Mouse (Mus musculus) embryo, embryonic 11 days (tissue): ENCODE results near the gene Dmac2.
A peak's percentile ranks its signal among the peaks of the same experiment; 100 is the strongest.
"Not testable (repeated sequence)": the region's sequence is repeated elsewhere in the genome, so short reads cannot be mapped to it uniquely, and the experiment has no call there.

Experiments used
- DNase-seq: peaks from one replicate; pipeline ENCODE4 v3.0.0-alpha.2; 2015

Gene Dmac2

GRCm38 (mm10) chr7:25618865-25619721 is at the start of gene Dmac2:
TSS of gene Dmac2 (plus strand) at chr7:25619414.
- peak; percentile 95 for DNase-seq

- not testable (repeated sequence) for DNase-seq
Observed at GRCm38 (mm10) chr7:25573806-25574205, 45.4 kb upstream of the Dmac2 start.

- no peak for DNase-seq
Observed at GRCm38 (mm10) chr7:25575105-25575504, 44.1 kb upstream of the Dmac2 start.

- DNase-seq = peak; percentile 12
Observed at GRCm38 (mm10) chr7:25575870-25576269, 43.3 kb upstream of the Dmac2 start.

GRCm38 (mm10) chr7:25576308-25576707 is 42.9 kb upstream of the Dmac2 start:
- DNase-seq = not testable (repeated sequence)

GRCm38 (mm10) chr7:25576793-25577437 is 42.3 kb upstream of the Dmac2 start:
- not testable (repeated sequence) for DNase-seq

GRCm38 (mm10) chr7:25579441-25579840 is 39.8 kb upstream of the Dmac2 start:
- DNase-seq = no peak

GRCm38 (mm10) chr7:25582301-25582810 is 36.9 kb upstream of the Dmac2 start:
- no peak for DNase-seq

- no peak for DNase-seq
Observed at GRCm38 (mm10) chr7:25584651-25585050, 34.6 kb upstream of the Dmac2 start.

GRCm38 (mm10) chr7:25585351-25586204 is 33.6 kb upstream of the Dmac2 start:
- DNase-seq = no peak

- no peak for DNase-seq
Observed at GRCm38 (mm10) chr7:25591226-25591625, 28.0 kb upstream of the Dmac2 start.

- DNase-seq = no peak
Observed at GRCm38 (mm10) chr7:25593859-25594258, 25.4 kb upstream of the Dmac2 start.

- DNase-seq = peak; percentile 81
Observed at GRCm38 (mm10) chr7:25599663-25600062, 19.6 kb upstream of the Dmac2 start.

GRCm38 (mm10) chr7:25600666-25601065 is 18.5 kb upstream of the Dmac2 start:
- DNase-seq = no peak

- no peak for DNase-seq
Observed at GRCm38 (mm10) chr7:25601346-25601745, 17.9 kb upstream of the Dmac2 start.

GRCm38 (mm10) chr7:25606625-25607063 is 12.6 kb upstream of the Dmac2 start:
- DNase-seq = no peak

- no peak for DNase-seq
Observed at GRCm38 (mm10) chr7:25607196-25607595, 12.0 kb upstream of the Dmac2 start.

- no peak for DNase-seq
Observed at GRCm38 (mm10) chr7:25610056-25610455, 9.2 kb upstream of the Dmac2 start.

- no peak for DNase-seq
Observed at GRCm38 (mm10) chr7:25611501-25611900, 7.7 kb upstream of the Dmac2 start.

GRCm38 (mm10) chr7:25614086-25614485 is 5.1 kb upstream of the Dmac2 start:
- no peak for DNase-seq

- DNase-seq = no peak
Observed at GRCm38 (mm10) chr7:25614831-25615705, 4.1 kb upstream of the Dmac2 start.

GRCm38 (mm10) chr7:25615706-25616011 is 3.6 kb upstream of the Dmac2 start, which contains the start of gene Erich4:
TSS of gene Erich4 (minus strand) at chr7:25615892.
- DNase-seq = no peak
